Mouse (Mus musculus): ENCODE data around the gene Spg21. TPM values are rescaled to one million over a fixed set of nuclear protein-coding genes. Genes with fewer than 3 reads are reported as not detected.
A peak's percentile ranks its signal among the peaks of the same experiment; 100 is the strongest.

Spg21 gene
- total RNA-seq, 1 experiment from 2014 or later: 67.1 TPM

GRCm38 (mm10) chr9:65523611-65524364, 63.0 kb downstream of the Spg21 start:
- ATAC-seq (replicated peaks in 1 of 2; ENCODE audit: insufficient read depth in 1 of 2, low FRiP score in 2 of 2, low TSS enrichment in 1 of 2, low read depth in 1 of 2, poor library complexity in 2 of 2, severe bottlenecking in 2 of 2): peak; percentile 89 to 92

GRCm38 (mm10) chr9:65525445-65526195, 64.9 kb downstream of the Spg21 start:
- ATAC-seq (replicated peaks in 1 of 2; ENCODE audit: insufficient read depth in 1 of 2, low FRiP score in 2 of 2, low TSS enrichment in 1 of 2, low read depth in 1 of 2, poor library complexity in 2 of 2, severe bottlenecking in 2 of 2): no peak

- ATAC-seq (replicated peaks in 1 of 2; ENCODE audit: insufficient read depth in 1 of 2, low FRiP score in 2 of 2, low TSS enrichment in 1 of 2, low read depth in 1 of 2, poor library complexity in 2 of 2, severe bottlenecking in 2 of 2): peak; percentile 60 to 73
Measured at GRCm38 (mm10) chr9:65528417-65529038, 67.8 kb downstream of the Spg21 start.

- no peak for ATAC-seq (replicated peaks in 1 of 2; ENCODE audit: insufficient read depth in 1 of 2, low FRiP score in 2 of 2, low TSS enrichment in 1 of 2, low read depth in 1 of 2, poor library complexity in 2 of 2, severe bottlenecking in 2 of 2)
Measured at GRCm38 (mm10) chr9:65529659-65530058, 68.9 kb downstream of the Spg21 start.

GRCm38 (mm10) chr9:65531283-65531682, 70.5 kb downstream of the Spg21 start:
- no peak for ATAC-seq (replicated peaks in 1 of 2; ENCODE audit: insufficient read depth in 1 of 2, low FRiP score in 2 of 2, low TSS enrichment in 1 of 2, low read depth in 1 of 2, poor library complexity in 2 of 2, severe bottlenecking in 2 of 2)

- ATAC-seq (replicated peaks in 1 of 2; ENCODE audit: insufficient read depth in 1 of 2, low FRiP score in 2 of 2, low TSS enrichment in 1 of 2, low read depth in 1 of 2, poor library complexity in 2 of 2, severe bottlenecking in 2 of 2): no peak
Measured at GRCm38 (mm10) chr9:65532986-65533385, 72.2 kb downstream of the Spg21 start.

GRCm38 (mm10) chr9:65534111-65534510, 73.4 kb downstream of the Spg21 start:
- no peak for ATAC-seq (replicated peaks in 1 of 2; ENCODE audit: insufficient read depth in 1 of 2, low FRiP score in 2 of 2, low TSS enrichment in 1 of 2, low read depth in 1 of 2, poor library complexity in 2 of 2, severe bottlenecking in 2 of 2)

- ATAC-seq (replicated peaks in 1 of 2; ENCODE audit: insufficient read depth in 1 of 2, low FRiP score in 2 of 2, low TSS enrichment in 1 of 2, low read depth in 1 of 2, poor library complexity in 2 of 2, severe bottlenecking in 2 of 2): peak; percentile 64 to 66
Measured at GRCm38 (mm10) chr9:65535191-65535722, 74.5 kb downstream of the Spg21 start.

GRCm38 (mm10) chr9:65535789-65536469, 75.2 kb downstream of the Spg21 start:
- peak; percentile 57 to 73 for ATAC-seq (replicated peaks in 1 of 2; ENCODE audit: insufficient read depth in 1 of 2, low FRiP score in 2 of 2, low TSS enrichment in 1 of 2, low read depth in 1 of 2, poor library complexity in 2 of 2, severe bottlenecking in 2 of 2)

GRCm38 (mm10) chr9:65536491-65536890, 75.7 kb downstream of the Spg21 start:
- ATAC-seq (replicated peaks in 1 of 2; ENCODE audit: insufficient read depth in 1 of 2, low FRiP score in 2 of 2, low TSS enrichment in 1 of 2, low read depth in 1 of 2, poor library complexity in 2 of 2, severe bottlenecking in 2 of 2): no peak

Other genes starting within 250 kb of the Spg21 start
- not detected in 2 replicates for gene Cilp, start 195.8 kb upstream of the Spg21 start, total RNA-seq (2017)
- 54.9 and 60.3 TPM in 2 replicates for gene Clpx, start 166.7 kb upstream of the Spg21 start, total RNA-seq (2017)
- gene Pdcd7, start 114.8 kb upstream of the Spg21 start, total RNA-seq (2017): 29.6 and 30.4 TPM in 2 replicates
- 0.94 TPM in 1 of 2 replicates, not detected in the other for gene Ubap1l, start 99.9 kb upstream of the Spg21 start, total RNA-seq (2017)
- 0.89 and 1.9 TPM in 2 replicates for gene Kbtbd13, start 69.3 kb upstream of the Spg21 start, total RNA-seq (2017)
- 1.9 and 2.8 TPM in 2 replicates for gene Rasl12, start 62.4 kb upstream of the Spg21 start, total RNA-seq (2017)
- gene Slc51b, start 38.0 kb upstream of the Spg21 start, total RNA-seq (2017): not detected in 2 replicates
- 17.7 and 21.0 TPM in 2 replicates for gene Mtfmt, start 25.2 kb upstream of the Spg21 start, total RNA-seq (2017)
- not detected in 2 replicates for gene Ankdd1a, start 59.2 kb downstream of the Spg21 start, total RNA-seq (2017)
- 41.1 and 42.4 TPM in 2 replicates for gene Plekho2, start 119.1 kb downstream of the Spg21 start, total RNA-seq (2017)
- 6.7 and 6.8 TPM in 2 replicates for gene Pif1, start 126.2 kb downstream of the Spg21 start, total RNA-seq (2017)
- gene Rbpms2, start 168.7 kb downstream of the Spg21 start, total RNA-seq (2017): 1.7 and 1.8 TPM in 2 replicates
- 58.5 and 66.4 TPM in 2 replicates for gene Oaz2, start 207.1 kb downstream of the Spg21 start, total RNA-seq (2017)

Measured in hematopoietic stem cell, adult 5-6 weeks (primary cell).